Mouse (Mus musculus) intestine, embryonic 16.5 days (tissue): ENCODE measurements at regions not wholly inside any gene's neighbourhood (a gene's known extent, or its start where the extent isn't known, plus 50 kb on each side); places are given as distances from the start of the nearest gene placed in this dataset.

Experiments
- ATAC-seq: fragments of 200-750 bp; cut with Nextera tagmentation; 2 replicates; pipeline ENCODE4 v1.8.0; 2017; ENCODE audit warnings: moderate TSS enrichment, moderate library complexity
- H3K27ac ChIP-seq: fragments of 300-500 bp; sonication (generic); 2 replicates; pipeline ENCODE4 v1.5.1; 2014; ENCODE audit warnings: mild to moderate bottlenecking, low read length
- H3K27me3 ChIP-seq: fragments of 300-500 bp; sonication (generic); replicated peaks from 2 replicates; pipeline ENCODE4 v1.6.1; 2014; ENCODE audit warnings: low read length, control low read depth, mixed read lengths; ENCODE audit not compliant: control insufficient read depth, insufficient read depth
- H3K36me3 ChIP-seq: fragments of 300-500 bp; sonication (generic); 2 replicates; pipeline ENCODE4 v1.6.1; 2014; ENCODE audit warnings: low read length, control low read depth; ENCODE audit not compliant: control insufficient read depth, insufficient read depth
- H3K4me1 ChIP-seq: fragments of 300-500 bp; sonication (generic); 2 replicates; pipeline ENCODE4 v1.6.1; 2014; ENCODE audit warnings: low read length, control low read depth, mixed read lengths; ENCODE audit not compliant: control insufficient read depth, insufficient read depth
- H3K4me2 ChIP-seq: fragments of 300-500 bp; sonication (generic); 2 replicates; pipeline ENCODE4 v1.6.1; 2014; ENCODE audit warnings: low read depth, low read length, control low read depth
- H3K4me3 ChIP-seq: fragments of 300-500 bp; sonication (generic); 2 replicates; pipeline ENCODE4 v1.5.1; 2014; ENCODE audit warnings: mild to moderate bottlenecking, low read length
- H3K9ac ChIP-seq: fragments of 300-500 bp; sonication (generic); 2 replicates; pipeline ENCODE4 v1.6.1; 2014; ENCODE audit warnings: low read depth, low read length
- H3K9me3 ChIP-seq: fragments of 300-500 bp; sonication (generic); 2 replicates; pipeline ENCODE4 v1.6.1; 2016; ENCODE audit warnings: low read length, control low read depth; ENCODE audit not compliant: control insufficient read depth
- WGBS: fragments of 180-500 bp; shearing (Covaris S2); extraction: QIAGEN DNeasy Blood & Tissue Kit; methylation state at CpG from one replicate; pipeline ENCODE4 v1.1.7; 2014; 5-methylcytosine and 5-hydroxymethylcytosine counted together

GRCm38 (mm10) chr7:36352761-36353160, 345.2 kb upstream of the Tshz3 start:
- H3K36me3 ChIP-seq, result no peaks in the 10 kb centered on the region
- H3K27me3 ChIP-seq, result no peaks in the 10 kb centered on the region
- H3K9me3 ChIP-seq, result no peaks in the 10 kb centered on the region
- H3K4me1 ChIP-seq, result no peaks in the 10 kb centered on the region
- H3K4me2 ChIP-seq, result no peak overlapping the region
- no peak overlapping the region for H3K4me3 ChIP-seq
- H3K9ac ChIP-seq, result no peak overlapping the region
- ATAC-seq, result no peak
- H3K27ac ChIP-seq, result no peak overlapping the region
- WGBS, result 58% methylated on average over 2 of the region's 2 CpGs

GRCm38 (mm10) chr7:36350616-36351015, 347.3 kb upstream of the Tshz3 start:
- H3K27me3 ChIP-seq, result no peaks in the 10 kb centered on the region
- no peak overlapping the region for H3K9ac ChIP-seq
- no peaks in the 10 kb centered on the region for H3K36me3 ChIP-seq
- ATAC-seq, result no peak
- no peaks in the 10 kb centered on the region for H3K9me3 ChIP-seq
- H3K27ac ChIP-seq, result no peak overlapping the region
- WGBS, result 66% methylated on average over 4 of the region's 4 CpGs
- no peak overlapping the region for H3K4me2 ChIP-seq
- no peaks in the 10 kb centered on the region for H3K4me1 ChIP-seq
- H3K4me3 ChIP-seq, result no peak overlapping the region

- Histone ChIP-seq H3K36me3 (no peaks in the 10 kb centered on the region), H3K4me1 (no peaks in the 10 kb centered on the region), H3K27ac (no peak overlapping the region), H3K4me3 (no peak overlapping the region), H3K27me3 (no peaks in the 10 kb centered on the region), H3K9ac (no peak overlapping the region), H3K4me2 (no peak overlapping the region), H3K9me3 (no peaks in the 10 kb centered on the region)
- 44% methylated on average over 8 of the region's 8 CpGs for WGBS
- ATAC-seq, result no peak
These were observed 349.7 kb upstream of the Tshz3 start for GRCm38 (mm10) chr7:36348195-36348594.

- no peak for ATAC-seq
- Histone ChIP-seq H3K4me1 (peaks cover 9% of the 10 kb centered on the region; the same call in 1 of the 2 replicates), H3K27me3 (no peaks in the 10 kb centered on the region), H3K36me3 (no peaks in the 10 kb centered on the region), H3K4me3 (no peak overlapping the region), H3K9me3 (no peaks in the 10 kb centered on the region), H3K27ac (no peak overlapping the region), H3K9ac (no peak overlapping the region), H3K4me2 (no peak overlapping the region)
- WGBS, result 87% methylated on average over 5 of the region's 5 CpGs
These were observed 363.1 kb upstream of the Tshz3 start for GRCm38 (mm10) chr7:36334857-36335256.

GRCm38 (mm10) chr7:36334091-36334490, 363.8 kb upstream of the Tshz3 start:
- WGBS, result 38% methylated on average over 5 of the region's 5 CpGs
- H3K9ac ChIP-seq, result no peak overlapping the region
- H3K9me3 ChIP-seq, result no peaks in the 10 kb centered on the region
- H3K4me2 ChIP-seq, result no peak overlapping the region
- no peak overlapping the region for H3K4me3 ChIP-seq
- H3K27ac ChIP-seq, result no peak overlapping the region
- no peak for ATAC-seq
- H3K27me3 ChIP-seq, result no peaks in the 10 kb centered on the region
- H3K4me1 ChIP-seq, result peaks cover 9% of the 10 kb centered on the region; the same call in 1 of the 2 replicates
- no peaks in the 10 kb centered on the region for H3K36me3 ChIP-seq

GRCm38 (mm10) chr7:36332633-36333032, 365.3 kb upstream of the Tshz3 start:
- Histone ChIP-seq H3K9me3 (no peaks in the 10 kb centered on the region), H3K4me3 (no peak overlapping the region), H3K27ac (no peak overlapping the region), H3K4me2 (no peak overlapping the region), H3K36me3 (no peaks in the 10 kb centered on the region), H3K9ac (no peak overlapping the region), H3K4me1 (peaks cover 9% of the 10 kb centered on the region; the same call in 1 of the 2 replicates), H3K27me3 (no peaks in the 10 kb centered on the region)
- WGBS, result 79% methylated on average over 7 of the region's 7 CpGs
- ATAC-seq, result no peak

GRCm38 (mm10) chr7:36328141-36328540, 369.8 kb upstream of the Tshz3 start:
- Histone ChIP-seq H3K27me3 (no peaks in the 10 kb centered on the region), H3K9me3 (no peaks in the 10 kb centered on the region), H3K27ac (no peak overlapping the region), H3K9ac (no peak overlapping the region), H3K36me3 (no peaks in the 10 kb centered on the region), H3K4me1 (0 out of 2 replicates have a peak, but pooled peaks cover 6% of the 10 kb centered on the region), H3K4me2 (no peak overlapping the region), H3K4me3 (no peak overlapping the region)
- ATAC-seq, result no peak
- WGBS, result 90% methylated on average over 2 of the region's 2 CpGs

GRCm38 (mm10) chr7:36324035-36324434, 373.9 kb upstream of the Tshz3 start:
- no peak overlapping the region for H3K4me2 ChIP-seq
- no peaks in the 10 kb centered on the region for H3K27me3 ChIP-seq
- H3K27ac ChIP-seq, result no peak overlapping the region
- no peak overlapping the region for H3K9ac ChIP-seq
- H3K9me3 ChIP-seq, result no peaks in the 10 kb centered on the region
- 56% methylated on average over 1 of the region's 1 CpGs for WGBS
- H3K36me3 ChIP-seq, result no peaks in the 10 kb centered on the region
- H3K4me1 ChIP-seq, result no peaks in the 10 kb centered on the region
- ATAC-seq, result no peak
- H3K4me3 ChIP-seq, result no peak overlapping the region

GRCm38 (mm10) chr7:36322181-36322580, 375.7 kb upstream of the Tshz3 start:
- H3K4me1 ChIP-seq, result peaks cover 7% of the 10 kb centered on the region
- 39% methylated on average over 4 of the region's 4 CpGs for WGBS
- ATAC-seq, result no peak
- no peak overlapping the region for H3K27ac ChIP-seq
- no peaks in the 10 kb centered on the region for H3K36me3 ChIP-seq
- H3K27me3 ChIP-seq, result no peaks in the 10 kb centered on the region
- H3K9ac ChIP-seq, result no peak overlapping the region
- H3K4me3 ChIP-seq, result no peak overlapping the region
- H3K4me2 ChIP-seq, result no peak overlapping the region
- no peaks in the 10 kb centered on the region for H3K9me3 ChIP-seq
